21 mouse cellular contexts compared by ENCODE assay signal in genomic region chr6:53523743-53524497, GRCm38 (mm10).
DNase-seq lines count a peak whose midpoint lies in the region; TF ChIP-seq lines count a peak whose summit lies in the region.
"Had no signal": no experiment of that assay in that cellular context is flagged by ENCODE, and none has a peak within 500 bp of the region (broad histone marks: within the 10 kb centered on the region; RNA-seq: fewer than 3 reads in every experiment).

No protein-coding gene starts in this region.

- 90% methylated on average over 13 of the region's 13 CpGs for WGBS in kidney, adult 2 months

- no peaks in the 10 kb centered on the region for H3K36me3 ChIP-seq in kidney, adult 2 months (ENCODE audit: control insufficient read depth, insufficient read depth, low read length)
- H3K36me3 ChIP-seq: embryonic facial prominence, embryonic 13.5 days; heart, embryonic 13.5 days; hindbrain, embryonic 10.5 days; neural tube, embryonic 13.5 days had no signal

- 0 out of 2 replicates have a peak overlapping the region, but pooled peaks have one; percentile 7 for H3K4me3 ChIP-seq in gastrocnemius, adult 2 months
- no peak overlapping the region for H3K4me3 ChIP-seq in kidney, adult 2 months (ENCODE audit: insufficient read depth, low read depth, low read length)
- H3K4me3 ChIP-seq: embryonic facial prominence, embryonic 13.5 days; heart, embryonic 13.5 days; hindbrain, embryonic 10.5 days; limb, embryonic 13.5 days; megakaryocyte, embryonic 14.5 days; neural tube, embryonic 13.5 days had no signal

- no peaks in the 10 kb centered on the region for H3K4me1 ChIP-seq in kidney, adult 2 months (ENCODE audit: control insufficient read depth, insufficient read depth, low read length)
- H3K4me1 ChIP-seq: embryonic facial prominence, embryonic 13.5 days; heart, embryonic 13.5 days; hindbrain, embryonic 10.5 days; neural tube, embryonic 13.5 days had no signal

- H3K27ac ChIP-seq in gastrocnemius, adult 2 months: no peak overlapping the region
- no peak overlapping the region for H3K27ac ChIP-seq in kidney, adult 2 months (ENCODE audit: insufficient read depth, low read depth, low read length)
- H3K27ac ChIP-seq: embryonic facial prominence, embryonic 13.5 days; heart, embryonic 13.5 days; hindbrain, embryonic 10.5 days; hindbrain, postnatal 0 days; kidney, postnatal 0 days; limb, embryonic 13.5 days; neural tube, embryonic 13.5 days had no signal

- intact Hi-C loops in gastrocnemius, adult 2 months (cut with DNase I): no loop called here
- intact Hi-C loops in gastrocnemius, postnatal 36 days (cut with DNase I): no loop called here

- no peak for TF ChIP-seq CTCF in gastrocnemius, adult 2 months (IDR thresholded peaks at IDR 0.05)
- no peak for TF ChIP-seq CTCF in kidney, adult 2 months (conservative IDR thresholded peaks at IDR 0.05; ENCODE audit: insufficient read depth, insufficient read length, low read depth, low read length)

- no peak for TF ChIP-seq POLR2A in kidney, adult 2 months (IDR thresholded peaks at IDR 0.05; ENCODE audit: low read depth, low read length)

- no peak for DNase-seq in gastrocnemius, adult 2 months
- DNase-seq in gastrocnemius, postnatal 36 days: no peak
- peak; percentile 2 for DNase-seq in kidney, adult 2 months
- DNase-seq in kidney, postnatal 10 days: no peak
- peak; percentile 51 for DNase-seq in adipocyte (ENCODE audit: low spot score)
- peak; percentile 75 for DNase-seq in fat pad, adult 2 months (ENCODE audit: extremely low read depth, low read depth, low spot score)
- no peak for DNase-seq in frontal cortex, postnatal 25 days (ENCODE audit: low spot score in 2 of 2)
- DNase-seq: cerebellum, adult 9-11 months; lung, postnatal 10 days; midbrain, embryonic 14.5 days; spleen, adult 18-20 months; thymus, adult 18-20 months; thymus, postnatal 4 days had no signal

- no peaks in the 10 kb centered on the region for H3K27me3 ChIP-seq in kidney, adult 2 months (replicated peaks; ENCODE audit: control insufficient read depth, insufficient read depth, low read length)
- H3K27me3 ChIP-seq: embryonic facial prominence, embryonic 13.5 days; heart, embryonic 13.5 days; limb, embryonic 13.5 days; neural tube, embryonic 13.5 days had no signal

Comparison
In these comparisons a context has a peak if more than half of its experiments do, and no peak if none do; other contexts are left out.
1. DNase-seq: peak in kidney, adult 2 months (single experiment), adipocyte (single experiment) and fat pad, adult 2 months (single experiment); none in gastrocnemius, adult 2 months (single experiment), gastrocnemius, postnatal 36 days (0 of 2), kidney, postnatal 10 days (single experiment) and frontal cortex, postnatal 25 days (0 of 2).